Mouse (Mus musculus): ENCODE measurements around the gene Rab11fip5.

Gene Rab11fip5

GRCm38 (mm10) chr6:85399715-85400114 is 25.3 kb upstream of the Rab11fip5 start:
- Histone ChIP-seq H3K27me3 (ENCODE audit: insufficient read depth, low read length) (peaks cover 4% of the 10 kb centered on the region; the same call in 1 of the 2 replicates), H3K4me3 (replicated peaks; ENCODE audit: low read length) (no peak overlapping the region), H3K9me3 (ENCODE audit: low read length) (no peaks in the 10 kb centered on the region), H3K36me3 (ENCODE audit: insufficient read depth, low read length) (no peaks in the 10 kb centered on the region), H3K4me1 (replicated peaks; ENCODE audit: low read depth, low read length) (peaks cover 15% of the 10 kb centered on the region)
- TF ChIP-seq NANOG (IDR thresholded peaks at IDR 0.05; ENCODE audit: borderline replicate concordance, low read length) (no peak), CTCF (conservative IDR thresholded peaks at IDR 0.05; ENCODE audit: low read length) (no peak), POU5F1 (IDR thresholded peaks at IDR 0.05; ENCODE audit: borderline replicate concordance, low read length) (no peak)

GRCm38 (mm10) chr6:85397165-85397564 is 22.7 kb upstream of the Rab11fip5 start:
- Histone ChIP-seq H3K27me3 (ENCODE audit: insufficient read depth, low read length) (no peaks in the 10 kb centered on the region), H3K4me1 (replicated peaks; ENCODE audit: low read depth, low read length) (peaks cover 19% of the 10 kb centered on the region), H3K4me3 (replicated peaks; ENCODE audit: low read length) (no peak overlapping the region), H3K36me3 (ENCODE audit: insufficient read depth, low read length) (no peaks in the 10 kb centered on the region), H3K9me3 (ENCODE audit: low read length) (no peaks in the 10 kb centered on the region)
- TF ChIP-seq CTCF (conservative IDR thresholded peaks at IDR 0.05; ENCODE audit: low read length) (peak; percentile 49), POU5F1 (IDR thresholded peaks at IDR 0.05; ENCODE audit: borderline replicate concordance, low read length) (no peak), NANOG (IDR thresholded peaks at IDR 0.05; ENCODE audit: borderline replicate concordance, low read length) (no peak)

GRCm38 (mm10) chr6:85395360-85395759 is 20.9 kb upstream of the Rab11fip5 start:
- H3K4me1 ChIP-seq (replicated peaks; ENCODE audit: low read depth, low read length) = peaks cover 19% of the 10 kb centered on the region
- H3K27me3 ChIP-seq (ENCODE audit: insufficient read depth, low read length) = 0 out of 2 replicates have a peak, but pooled peaks cover 4% of the 10 kb centered on the region
- H3K4me3 ChIP-seq (replicated peaks; ENCODE audit: low read length) = no peak overlapping the region
- TF ChIP-seq POU5F1 (IDR thresholded peaks at IDR 0.05; ENCODE audit: borderline replicate concordance, low read length) = no peak
- peak; percentile 50 for TF ChIP-seq CTCF (conservative IDR thresholded peaks at IDR 0.05; ENCODE audit: low read length)
- no peak for TF ChIP-seq NANOG (IDR thresholded peaks at IDR 0.05; ENCODE audit: borderline replicate concordance, low read length)
- no peaks in the 10 kb centered on the region for H3K9me3 ChIP-seq (ENCODE audit: low read length)
- no peaks in the 10 kb centered on the region for H3K36me3 ChIP-seq (ENCODE audit: insufficient read depth, low read length)

- Histone ChIP-seq H3K9me3 (ENCODE audit: low read length) (no peaks in the 10 kb centered on the region), H3K4me1 (replicated peaks; ENCODE audit: low read depth, low read length) (peaks cover 19% of the 10 kb centered on the region)
- TF ChIP-seq CTCF (conservative IDR thresholded peaks at IDR 0.05; ENCODE audit: low read length) = peak; percentile 73
- TF ChIP-seq POU5F1 (IDR thresholded peaks at IDR 0.05; ENCODE audit: borderline replicate concordance, low read length) = no peak
- TF ChIP-seq NANOG (IDR thresholded peaks at IDR 0.05; ENCODE audit: borderline replicate concordance, low read length) = no peak
Observed at GRCm38 (mm10) chr6:85391803-85392202, 17.4 kb upstream of the Rab11fip5 start.

GRCm38 (mm10) chr6:85388608-85389007 is 14.2 kb upstream of the Rab11fip5 start:
- Histone ChIP-seq H3K9me3 (ENCODE audit: low read length) (0 out of 2 replicates have a peak, but pooled peaks cover 4% of the 10 kb centered on the region), H3K4me1 (replicated peaks; ENCODE audit: low read depth, low read length) (peaks cover 11% of the 10 kb centered on the region), H3K27me3 (ENCODE audit: insufficient read depth, low read length) (0 out of 2 replicates have a peak, but pooled peaks cover 4% of the 10 kb centered on the region), H3K4me3 (replicated peaks; ENCODE audit: low read length) (no peak overlapping the region), H3K36me3 (ENCODE audit: insufficient read depth, low read length) (no peaks in the 10 kb centered on the region)
- TF ChIP-seq POU5F1 (IDR thresholded peaks at IDR 0.05; ENCODE audit: borderline replicate concordance, low read length) (no peak), NANOG (IDR thresholded peaks at IDR 0.05; ENCODE audit: borderline replicate concordance, low read length) (no peak), CTCF (conservative IDR thresholded peaks at IDR 0.05; ENCODE audit: low read length) (no peak)

More at GRCm38 (mm10) chr6:85391803-85392202, 17.4 kb upstream of the Rab11fip5 start:
- no peak overlapping the region for H3K4me3 ChIP-seq (replicated peaks; ENCODE audit: low read length)
- 0 out of 2 replicates have a peak, but pooled peaks cover 4% of the 10 kb centered on the region for H3K27me3 ChIP-seq (ENCODE audit: insufficient read depth, low read length)
- H3K36me3 ChIP-seq (ENCODE audit: insufficient read depth, low read length) = no peaks in the 10 kb centered on the region

- TF ChIP-seq POU5F1 (IDR thresholded peaks at IDR 0.05; ENCODE audit: borderline replicate concordance, low read length) = no peak
- TF ChIP-seq CTCF (conservative IDR thresholded peaks at IDR 0.05; ENCODE audit: low read length) = no peak
- TF ChIP-seq NANOG (IDR thresholded peaks at IDR 0.05; ENCODE audit: borderline replicate concordance, low read length) = no peak
- Histone ChIP-seq H3K36me3 (ENCODE audit: insufficient read depth, low read length) (no peaks in the 10 kb centered on the region), H3K9me3 (ENCODE audit: low read length) (peaks cover 12% of the 10 kb centered on the region), H3K4me1 (replicated peaks; ENCODE audit: low read depth, low read length) (peaks cover 31% of the 10 kb centered on the region), H3K4me3 (replicated peaks; ENCODE audit: low read length) (no peak overlapping the region), H3K27me3 (ENCODE audit: insufficient read depth, low read length) (no peaks in the 10 kb centered on the region)
Observed at GRCm38 (mm10) chr6:85382791-85383190, 8.4 kb upstream of the Rab11fip5 start.

GRCm38 (mm10) chr6:85381648-85382020 is 7.2 kb upstream of the Rab11fip5 start:
- H3K9me3 ChIP-seq (ENCODE audit: low read length) = peaks cover 12% of the 10 kb centered on the region
- no peak overlapping the region for H3K4me3 ChIP-seq (replicated peaks; ENCODE audit: low read length)
- peaks cover 2% of the 10 kb centered on the region; the same call in 1 of the 2 replicates for H3K27me3 ChIP-seq (ENCODE audit: insufficient read depth, low read length)
- peaks cover 40% of the 10 kb centered on the region for H3K4me1 ChIP-seq (replicated peaks; ENCODE audit: low read depth, low read length)
- TF ChIP-seq CTCF (conservative IDR thresholded peaks at IDR 0.05; ENCODE audit: low read length) (no peak), NANOG (IDR thresholded peaks at IDR 0.05; ENCODE audit: borderline replicate concordance, low read length) (no peak), POU5F1 (IDR thresholded peaks at IDR 0.05; ENCODE audit: borderline replicate concordance, low read length) (no peak)
- no peaks in the 10 kb centered on the region for H3K36me3 ChIP-seq (ENCODE audit: insufficient read depth, low read length)

- Histone ChIP-seq H3K4me3 (replicated peaks; ENCODE audit: low read length) (0 out of 2 replicates have a peak overlapping the region, but pooled peaks have one; percentile 1), H3K27me3 (ENCODE audit: insufficient read depth, low read length) (peaks cover 4% of the 10 kb centered on the region; the same call in 1 of the 2 replicates), H3K4me1 (replicated peaks; ENCODE audit: low read depth, low read length) (peaks cover 41% of the 10 kb centered on the region), H3K36me3 (ENCODE audit: insufficient read depth, low read length) (no peaks in the 10 kb centered on the region), H3K9me3 (ENCODE audit: low read length) (peaks cover 12% of the 10 kb centered on the region)
- TF ChIP-seq POU5F1 (IDR thresholded peaks at IDR 0.05; ENCODE audit: borderline replicate concordance, low read length) (no peak), CTCF (conservative IDR thresholded peaks at IDR 0.05; ENCODE audit: low read length) (no peak), NANOG (IDR thresholded peaks at IDR 0.05; ENCODE audit: borderline replicate concordance, low read length) (no peak)
Observed at GRCm38 (mm10) chr6:85380901-85381647, 6.6 kb upstream of the Rab11fip5 start.

Data from E14TG2a.4 (cell line).